Mouse (Mus musculus) fat pad, adult 2 months (tissue): ENCODE measurements around the gene Abhd16b.

ENCODE experiments used
- DNase-seq: peaks from one replicate; pipeline ENCODE4 v3.0.0-alpha.2; 2011; ENCODE audit warnings: low read depth, low spot score; ENCODE audit errors: extremely low read depth

The Abhd16b gene

GRCm38 (mm10) chr2:181493156-181493927 lies at the start of gene Abhd16b:
Abhd16b (plus strand) TSS chr2:181493206.
- no peak for DNase-seq

DNA sequence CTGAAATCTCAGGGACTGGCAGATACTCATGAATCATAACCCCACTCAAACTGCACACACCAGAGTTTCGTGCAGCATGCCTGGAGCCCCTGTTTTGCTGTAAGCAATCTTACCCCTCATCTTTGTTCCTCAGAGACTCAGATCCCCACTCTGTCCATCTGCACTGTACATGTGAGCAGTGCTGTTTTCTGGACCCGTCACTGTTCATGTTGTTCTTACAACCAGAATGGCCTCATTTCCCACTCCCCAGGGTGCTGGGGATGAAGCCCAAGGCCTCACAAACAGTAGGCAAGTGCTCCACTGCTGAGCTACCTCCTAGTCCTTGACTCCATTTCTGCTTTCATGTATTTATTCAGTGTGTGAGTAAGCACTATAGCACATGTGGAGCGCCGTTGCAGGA lies 40.8 kb upstream of the Abhd16b start:
- DNase-seq = no peak

- DNase-seq = no peak
Measured at GRCm38 (mm10) chr2:181453274-181453673, 39.7 kb upstream of the Abhd16b start.

DNA sequence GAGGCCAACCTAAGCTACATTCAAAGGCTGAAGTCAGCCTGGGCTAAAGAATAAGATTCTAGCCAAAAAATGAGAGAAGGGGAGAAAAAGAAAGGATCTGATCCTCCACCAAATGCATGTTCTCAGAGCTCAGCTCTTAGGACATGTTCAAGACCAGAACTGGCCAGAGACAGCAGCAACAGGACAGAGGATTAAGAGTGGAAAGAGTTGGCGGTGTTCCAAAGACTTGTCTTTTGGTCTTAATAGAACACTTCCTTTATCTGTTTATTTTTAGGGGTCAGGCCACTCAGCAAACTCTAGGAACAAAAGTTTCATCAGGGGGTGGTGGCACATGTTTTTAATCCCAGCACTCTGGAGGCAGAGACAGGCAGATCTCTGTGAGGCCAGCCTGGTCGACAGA lies 37.1 kb upstream of the Abhd16b start:
- DNase-seq = no peak

DNA sequence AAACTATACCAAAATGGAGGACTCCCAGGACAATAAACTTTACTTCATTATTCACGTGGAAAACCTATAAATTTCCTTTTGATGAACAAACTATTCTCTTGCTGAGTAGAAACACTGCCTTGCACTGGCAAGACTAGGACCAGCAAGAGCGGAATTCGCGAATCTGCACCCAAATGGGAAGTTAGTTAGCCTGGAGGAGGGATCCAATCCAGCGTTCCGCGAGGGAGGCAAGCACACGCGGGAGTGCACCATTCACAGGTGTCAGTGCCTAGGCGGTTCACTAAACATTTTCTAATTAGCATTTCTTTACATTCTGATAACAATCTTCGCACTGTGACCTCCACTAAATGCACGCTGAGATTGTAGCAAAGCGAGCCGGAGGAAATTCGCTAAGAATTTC lies 35.2 kb upstream of the Abhd16b start:
- no peak for DNase-seq

- DNase-seq = no peak
Measured at GRCm38 (mm10) chr2:181458411-181459152, 34.4 kb upstream of the Abhd16b start.

DNA sequence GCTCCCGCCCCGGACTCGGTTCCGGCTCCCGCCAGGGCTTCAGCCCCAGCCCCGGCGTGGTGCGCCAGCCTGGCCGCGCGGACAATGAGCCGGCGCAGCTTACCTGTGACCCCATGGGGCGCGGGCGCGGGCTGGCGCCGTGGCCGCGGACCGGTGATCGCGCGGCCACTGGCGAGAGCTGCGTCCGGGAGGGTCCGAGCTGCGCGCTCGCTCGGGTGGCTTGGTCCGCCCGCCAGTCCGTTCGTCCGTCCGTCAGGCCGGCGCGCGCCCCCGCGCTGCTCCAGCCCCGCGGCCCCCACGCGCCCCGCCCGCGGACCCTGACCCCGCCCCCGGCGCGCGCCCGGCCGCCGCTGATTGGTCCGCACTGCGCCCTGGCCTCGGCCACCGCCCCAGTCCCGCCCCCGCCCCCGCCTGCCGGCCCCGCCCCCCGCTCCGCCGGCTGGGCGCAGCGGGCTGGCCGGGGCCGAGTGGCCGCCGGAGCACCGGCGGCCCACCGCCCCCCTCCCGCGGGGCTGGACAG lies 33.8 kb upstream of the Abhd16b start, which contains the start of gene Zbtb46:
Gene Zbtb46, minus strand, starts transcription at position 274 of the 520 bp plus-strand sequence.
- DNase-seq = no peak

DNA sequence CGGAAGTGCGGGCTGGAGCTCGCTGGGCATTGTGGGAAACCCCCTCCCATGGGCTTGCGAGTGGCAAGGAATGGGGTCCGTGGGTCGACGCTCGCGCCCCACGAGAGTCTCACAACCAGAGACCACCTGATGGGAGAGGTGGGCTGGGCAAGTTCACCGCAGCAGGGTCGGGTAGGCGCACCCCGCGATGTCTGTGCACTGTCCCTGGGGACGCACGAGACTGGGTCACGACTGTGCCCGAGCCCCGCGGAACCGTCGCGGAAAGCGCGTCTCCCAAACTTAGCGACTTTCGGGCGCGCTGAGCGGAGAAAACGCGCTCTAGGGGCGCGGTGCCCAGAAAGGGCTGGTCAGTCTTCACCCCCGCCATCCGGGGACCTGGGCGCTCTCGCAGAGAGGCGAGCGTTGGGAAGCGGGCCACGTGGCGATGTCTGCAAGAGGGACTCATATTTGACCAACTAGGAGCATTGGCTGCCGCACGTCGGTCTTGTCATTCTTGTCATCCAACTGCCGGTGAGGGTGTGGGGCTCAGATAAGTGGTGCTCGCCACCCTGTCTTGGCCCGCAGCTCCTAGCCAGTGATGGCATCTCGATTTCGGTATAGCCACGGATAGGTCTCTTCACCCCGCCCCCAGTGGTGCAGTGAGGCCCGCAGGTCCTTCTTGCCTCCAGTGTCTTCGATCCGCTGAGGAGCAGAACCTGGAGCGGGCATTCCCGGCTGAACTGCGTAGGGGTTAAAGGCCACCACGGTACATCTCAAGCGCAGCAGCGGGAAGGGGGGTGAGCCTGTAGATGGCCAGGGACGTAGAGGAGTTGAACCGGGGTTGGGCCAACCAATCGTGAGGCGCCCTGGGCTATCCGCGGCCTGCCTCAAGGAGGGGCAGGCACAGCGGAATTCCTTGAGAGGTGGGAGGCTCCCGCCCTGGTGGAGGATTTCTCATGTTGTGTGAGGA lies 33.1 kb upstream of the Abhd16b start:
- no peak for DNase-seq

DNA sequence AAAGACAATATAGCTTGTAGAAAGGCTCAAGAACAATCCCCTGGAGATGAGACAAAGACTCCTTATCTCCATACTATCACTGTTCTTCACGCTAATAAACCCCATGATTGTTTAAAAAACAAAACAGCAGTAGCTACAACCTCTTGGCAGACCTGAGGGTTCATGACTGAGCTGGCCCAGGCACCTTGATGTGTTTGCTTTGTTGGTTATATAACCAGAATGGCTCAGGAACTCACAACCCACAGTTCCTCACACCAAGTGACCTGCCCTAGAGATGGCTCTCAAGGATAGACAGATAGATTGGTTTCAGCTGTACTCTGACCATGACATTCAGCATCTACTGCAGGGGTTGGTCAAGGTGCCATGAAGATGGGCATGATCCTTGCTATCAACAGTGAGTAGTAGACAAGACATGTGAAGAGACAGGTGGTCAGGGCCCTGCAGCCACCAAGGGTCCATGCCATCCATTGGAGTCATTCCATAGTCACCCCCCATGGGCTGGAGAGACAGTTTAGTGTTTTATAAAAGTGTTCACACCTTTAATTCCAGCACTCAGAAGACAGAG lies 31.4 kb upstream of the Abhd16b start:
- no peak for DNase-seq

DNA sequence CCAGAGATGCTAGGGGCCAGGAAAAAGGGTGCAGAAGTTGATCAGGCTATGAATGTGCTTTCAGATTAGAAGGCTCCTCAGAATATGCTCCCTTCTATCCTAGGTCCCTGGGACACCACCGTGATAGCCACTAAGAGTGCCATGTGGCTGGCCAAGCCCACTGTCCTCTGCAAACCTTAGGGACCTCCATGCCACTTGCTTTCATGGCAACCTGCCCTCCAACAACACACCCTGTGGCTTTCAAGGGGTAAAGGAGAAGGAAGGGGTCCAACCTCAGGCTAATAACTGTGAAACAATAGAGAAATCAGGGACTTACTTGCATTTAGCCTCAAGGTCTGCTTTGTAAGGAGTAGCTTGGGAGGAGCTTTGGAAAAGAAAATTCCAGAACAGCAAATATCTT lies 30.4 kb upstream of the Abhd16b start:
- no peak for DNase-seq

GRCm38 (mm10) chr2:181463008-181463738 lies 29.8 kb upstream of the Abhd16b start:
- no peak for DNase-seq

DNA sequence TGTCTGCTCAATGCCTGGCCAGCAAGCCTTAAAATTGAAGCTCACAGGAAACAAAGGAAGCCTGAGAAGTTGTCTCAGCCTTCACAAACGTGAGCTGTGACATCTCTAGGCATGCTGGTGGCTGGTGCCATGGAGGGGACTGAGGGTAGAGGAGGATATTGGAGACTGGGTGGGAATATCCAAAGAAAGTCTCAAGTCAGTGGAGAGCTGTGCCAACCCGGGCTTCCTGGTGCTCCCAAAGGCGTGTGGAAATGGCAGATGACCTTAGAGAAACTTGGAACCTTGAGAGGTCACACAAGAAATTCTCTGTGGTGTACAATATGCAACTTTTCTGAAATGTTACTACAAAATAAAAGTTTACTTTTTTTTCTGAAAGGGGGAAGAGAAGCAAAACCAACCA lies 27.6 kb upstream of the Abhd16b start:
- no peak for DNase-seq

DNA sequence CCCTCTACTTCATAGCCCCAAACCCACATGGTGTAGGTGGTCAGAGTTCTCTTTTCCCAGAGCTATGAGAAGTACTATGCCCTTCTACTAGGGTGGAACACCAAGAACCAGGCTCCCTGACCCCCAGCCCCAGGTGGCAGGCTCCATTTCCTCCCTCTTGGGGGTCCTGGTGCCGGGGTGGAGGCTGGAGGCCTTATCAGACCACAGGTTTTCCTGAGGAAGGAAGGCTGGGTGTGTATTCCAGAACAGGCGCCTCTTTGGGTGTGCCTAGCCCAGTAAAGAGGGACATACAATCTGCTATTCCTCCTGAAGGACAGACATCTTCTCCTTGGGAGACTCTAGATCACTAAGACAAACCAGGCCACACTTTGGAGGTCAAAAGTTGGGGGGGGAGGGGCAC lies 22.7 kb upstream of the Abhd16b start:
- no peak for DNase-seq

DNA sequence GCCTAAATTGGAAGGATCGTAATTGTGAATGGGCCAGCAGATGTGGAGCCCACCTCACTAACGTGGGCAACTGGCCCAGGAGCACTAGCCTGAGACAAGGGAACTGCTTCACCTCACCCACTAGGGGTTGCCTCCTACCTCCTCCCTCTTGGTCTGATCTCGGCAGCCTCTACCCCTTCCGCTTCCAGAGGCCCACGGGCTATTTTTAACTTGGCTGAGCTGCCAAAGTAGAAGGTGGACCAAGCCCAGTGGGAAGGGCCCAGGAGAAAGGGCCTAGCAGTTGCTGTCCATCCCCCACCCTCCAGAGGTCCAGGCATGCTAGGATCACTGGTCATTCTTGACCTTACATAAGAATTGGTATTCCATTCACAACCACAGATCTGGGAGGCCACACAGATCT lies 21.8 kb upstream of the Abhd16b start:
- no peak for DNase-seq

GRCm38 (mm10) chr2:181472256-181472827 lies 20.7 kb upstream of the Abhd16b start:
- DNase-seq = no peak

GRCm38 (mm10) chr2:181483120-181483519 lies 9.9 kb upstream of the Abhd16b start:
- no peak for DNase-seq

- no peak for DNase-seq
Measured at GRCm38 (mm10) chr2:181483562-181484318, 9.3 kb upstream of the Abhd16b start.

GRCm38 (mm10) chr2:181484456-181485233 lies 8.4 kb upstream of the Abhd16b start:
- DNase-seq = no peak
